8 mouse cellular contexts compared by ENCODE assay signal in the genomic region with DNA sequence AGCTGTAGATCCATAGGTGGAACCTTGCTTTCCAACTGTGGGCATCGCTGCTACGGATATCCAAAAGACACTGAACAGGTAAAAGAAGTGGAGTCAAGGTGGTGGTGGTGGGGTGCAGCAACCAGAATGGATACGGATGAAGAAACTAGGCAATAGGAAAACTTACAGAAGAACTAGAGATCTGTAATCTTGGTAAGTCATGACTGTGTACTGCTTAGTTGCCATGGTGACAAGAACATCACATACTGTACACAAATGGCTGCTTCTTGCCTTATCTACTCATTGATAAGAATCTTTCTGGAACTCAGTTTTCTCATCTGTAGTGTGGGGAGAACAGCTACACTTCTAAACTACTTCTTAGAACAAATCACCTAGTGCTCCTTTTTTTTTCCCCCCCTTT.
"Had no signal": no experiment of that assay in that cellular context is flagged by ENCODE, and none has a peak within 500 bp of the region (broad histone marks: within the 10 kb centered on the region; RNA-seq: fewer than 3 reads in every experiment).

No protein-coding gene starts in this region.

- H3K9me3 ChIP-seq: limb, embryonic 10.5 days; liver, embryonic 15.5 days; midbrain, embryonic 10.5 days had no signal

- H3K27me3 ChIP-seq: liver, embryonic 15.5 days had no signal

- H3K27ac ChIP-seq: left cerebral cortex, adult 2 months; limb, embryonic 10.5 days; liver, embryonic 15.5 days; midbrain, embryonic 10.5 days had no signal

- H3K4me3 ChIP-seq: left cerebral cortex, adult 2 months; limb, embryonic 10.5 days; liver, embryonic 15.5 days; midbrain, embryonic 10.5 days had no signal

- DNase-seq: lung, adult 2 months; lung, postnatal 4 days; thymus, adult 18-20 months; thymus, postnatal 25 days had no signal

- H3K4me1 ChIP-seq: limb, embryonic 10.5 days had no signal

- H3K36me3 ChIP-seq: limb, embryonic 10.5 days; liver, embryonic 15.5 days; midbrain, embryonic 10.5 days had no signal

- H3K9ac ChIP-seq: liver, embryonic 15.5 days had no signal
